Mouse (Mus musculus) limb, embryonic 12.5 days (tissue): ENCODE results near the gene Cst10. TPM values are rescaled to one million over a fixed set of nuclear protein-coding genes. Genes with fewer than 3 reads are reported as not detected.

ENCODE experiments used
- ATAC-seq: fragments of 200-750 bp; cut with Nextera tagmentation; 2 replicates; pipeline ENCODE4 v1.8.0; 2017; ENCODE audit warnings: low read depth, moderate TSS enrichment; ENCODE audit not compliant: insufficient number of reproducible peaks, insufficient read depth, low FRiP score, low TSS enrichment
- H3K27ac ChIP-seq: fragments of 300-500 bp; sonication (generic); 2 replicates; pipeline ENCODE4 v1.5.1; 2016; ENCODE audit warnings: mild to moderate bottlenecking, moderate library complexity
- H3K27me3 ChIP-seq: fragments of 300-500 bp; sonication (generic); 2 replicates; pipeline ENCODE4 v1.6.1; 2016; ENCODE audit warnings: mild to moderate bottlenecking, moderate library complexity
- H3K36me3 ChIP-seq: fragments of 300-500 bp; sonication (generic); 2 replicates; pipeline ENCODE4 v1.6.1; 2016; ENCODE audit warnings: mild to moderate bottlenecking, moderate library complexity
- H3K4me1 ChIP-seq: fragments of 300-500 bp; sonication (generic); replicated peaks from 2 replicates; pipeline ENCODE4 v1.6.1; 2016
- H3K4me2 ChIP-seq: fragments of 300-500 bp; sonication (generic); 2 replicates; pipeline ENCODE4 v1.6.1; 2016; ENCODE audit warnings: mild to moderate bottlenecking, moderate library complexity
- H3K4me3 ChIP-seq: fragments of 300-500 bp; sonication (generic); replicated peaks from 2 replicates; pipeline ENCODE4 v1.5.1; 2016; ENCODE audit warnings: mild to moderate bottlenecking
- H3K9ac ChIP-seq: fragments of 300-500 bp; sonication (generic); replicated peaks from 2 replicates; pipeline ENCODE4 v1.6.1; 2016; ENCODE audit warnings: mild to moderate bottlenecking, moderate library complexity
- H3K9me3 ChIP-seq: fragments of 300-500 bp; sonication (generic); 2 replicates; pipeline ENCODE4 v1.6.1; 2016; ENCODE audit warnings: mild to moderate bottlenecking, moderate library complexity
- WGBS: fragments of 180-500 bp; shearing (Covaris S2); methylation state at CpG from one replicate; pipeline ENCODE4 v1.1.7; 2016; 5-methylcytosine and 5-hydroxymethylcytosine counted together
- polyA plus RNA-seq: library from polyadenylated mRNA; unstranded; fragments of >200 nt; fragmentation: Nextera tagmentation; extraction: Ambion mirVana; gene quantifications from 2 replicates; pipeline ENCODE4 v1.2.1, GENCODE M21; 2016

The Cst10 gene
- not detected in 2 replicates for polyA plus RNA-seq

DNA sequence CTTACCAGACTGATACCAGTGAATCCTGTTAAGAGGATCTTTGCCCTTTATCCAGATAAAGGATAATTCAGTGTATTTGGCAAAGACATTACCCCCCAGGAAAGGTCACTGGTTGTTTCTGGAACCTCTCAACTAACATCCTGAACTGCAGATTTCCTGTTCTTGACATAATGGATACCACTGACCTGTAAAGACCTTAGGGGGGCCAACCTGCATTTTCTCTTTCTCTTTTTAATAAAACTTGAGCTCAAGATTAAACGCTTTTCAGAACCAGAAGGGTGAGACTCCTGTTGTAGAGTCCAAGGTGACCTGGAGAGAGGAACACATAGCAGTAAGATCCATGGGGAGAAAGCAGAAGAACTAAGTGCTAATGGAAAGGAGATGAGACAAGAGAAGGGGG, at the start of gene Cst10:
Gene Cst10 (plus strand): TSS at position 301 of the 400 bp plus-strand sequence.
- no peaks in the 10 kb centered on the region for H3K4me1 ChIP-seq
- H3K27ac ChIP-seq, result no peak within 1 kb of the TSS
- 70% methylated on average over 1 of the region's 1 CpGs for WGBS
- H3K27me3 ChIP-seq, result no peaks in the 10 kb centered on the region
- H3K9me3 ChIP-seq, result no peaks in the 10 kb centered on the region
- no peak for ATAC-seq
- H3K4me3 ChIP-seq, result no peak within 1 kb of the TSS
- no peak within 1 kb of the TSS for H3K9ac ChIP-seq
- no peaks in the 10 kb centered on the region for H3K36me3 ChIP-seq
- no peak within 1 kb of the TSS for H3K4me2 ChIP-seq

DNA sequence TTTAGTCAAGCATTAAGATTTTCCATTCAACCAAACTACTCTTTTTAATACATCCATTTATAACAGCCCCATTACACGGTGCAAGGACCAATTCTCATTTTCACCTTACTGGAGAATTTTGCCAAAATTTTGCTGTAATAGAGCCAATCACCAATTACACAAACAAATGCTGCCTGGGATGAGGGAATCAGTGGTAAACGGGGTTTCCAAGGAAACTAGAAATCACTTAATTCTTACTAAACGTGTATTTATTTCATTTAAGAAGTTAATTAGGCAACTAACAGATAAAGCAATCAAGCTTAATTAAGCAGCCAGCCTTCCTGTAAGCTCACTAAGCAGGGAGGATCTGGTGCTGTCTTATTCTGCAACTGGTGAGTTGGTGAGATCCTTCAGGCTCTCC, 11.9 kb upstream of the Cst10 start:
- H3K4me3 ChIP-seq, result no peak overlapping the region
- no peaks in the 10 kb centered on the region for H3K36me3 ChIP-seq
- H3K4me2 ChIP-seq, result no peak overlapping the region
- no peak for ATAC-seq
- H3K4me1 ChIP-seq, result no peaks in the 10 kb centered on the region
- WGBS, result 61% methylated on average over 3 of the region's 3 CpGs
- H3K9ac ChIP-seq, result no peak overlapping the region
- 0 out of 2 replicates have a peak, but pooled peaks cover 3% of the 10 kb centered on the region for H3K9me3 ChIP-seq
- H3K27me3 ChIP-seq, result no peaks in the 10 kb centered on the region
- no peak overlapping the region for H3K27ac ChIP-seq

DNA sequence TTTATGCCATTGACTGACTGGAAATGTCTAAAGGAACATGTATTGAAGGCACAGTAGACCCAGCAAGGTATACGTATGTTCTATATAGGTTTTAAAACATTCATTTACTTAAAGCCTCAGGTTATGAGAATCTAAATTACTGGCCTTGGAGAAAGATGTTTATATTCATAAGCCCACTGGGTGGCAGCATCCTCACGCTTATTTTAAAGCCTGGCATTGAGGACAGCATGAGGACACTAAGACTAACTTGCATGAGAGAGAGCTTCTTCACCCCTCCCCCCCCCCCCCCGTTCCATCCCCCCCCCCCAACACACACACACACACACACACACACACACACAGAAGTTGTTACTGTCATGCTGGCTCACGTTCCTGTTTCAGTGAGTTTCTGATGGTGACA, 17.7 kb downstream of the Cst10 start:
- no peak for ATAC-seq
- no peaks in the 10 kb centered on the region for H3K4me1 ChIP-seq
- no peak overlapping the region for H3K9ac ChIP-seq
- H3K36me3 ChIP-seq, result no peaks in the 10 kb centered on the region
- no peak overlapping the region for H3K4me2 ChIP-seq
- H3K27me3 ChIP-seq, result no peaks in the 10 kb centered on the region
- 29% methylated on average over 3 of the region's 4 CpGs for WGBS
- no peaks in the 10 kb centered on the region for H3K9me3 ChIP-seq
- H3K4me3 ChIP-seq, result no peak overlapping the region
- H3K27ac ChIP-seq, result no peak overlapping the region
